Mouse (Mus musculus) cortical plate, adult 2 months (tissue): Measurements from ENCODE around the gene Gm6408.
"Not testable (repeated sequence)": the region's sequence is repeated elsewhere in the genome, so short reads cannot be mapped to it uniquely, and the experiment has no call there.

Experiments
- CTCF ChIP-seq: fragments of 200-500 bp; IDR thresholded peaks from 2 replicates; pipeline ENCODE4 v1.5.1; 2011; ENCODE audit warnings: mild to moderate bottlenecking, control low read depth, low read length; ENCODE audit not compliant: insufficient read depth; ENCODE audit errors: extremely low read depth
- POLR2A ChIP-seq: fragments of 200-500 bp; IDR thresholded peaks from 2 replicates; pipeline ENCODE4 v1.6.1; 2011; ENCODE audit warnings: mild to moderate bottlenecking, low read length, control low read depth; ENCODE audit not compliant: insufficient read depth; ENCODE audit errors: extremely low read depth

DNA sequence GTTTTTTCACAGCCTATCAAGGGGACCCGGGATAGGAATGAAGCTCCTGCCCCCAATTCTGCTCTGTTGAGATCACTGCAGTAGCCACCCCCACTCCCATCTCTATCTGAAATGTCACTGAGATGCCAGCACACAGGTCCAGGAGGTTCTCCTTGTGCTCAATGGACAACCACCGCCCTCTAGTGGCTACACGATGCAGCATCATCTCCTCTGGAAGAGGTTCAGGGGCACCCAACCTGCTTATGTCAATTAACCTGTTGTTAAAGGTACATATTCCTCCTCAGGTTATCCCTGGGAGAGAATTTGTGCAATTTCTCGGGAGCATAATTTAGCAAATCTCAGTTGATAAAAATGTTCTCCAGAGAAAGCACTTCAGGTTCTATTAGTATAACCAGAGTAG is 7.2 kb downstream of the Gm6408 start:
- TF ChIP-seq CTCF, POLR2A: not testable (repeated sequence)
